Mouse (Mus musculus) embryonic facial prominence, embryonic 12.5 days (tissue): ENCODE data around the gene Rhbdf2. TPM values are rescaled to one million over a fixed set of nuclear protein-coding genes. Genes with fewer than 3 reads are reported as not detected.
"Not testable (repeated sequence)": the region's sequence is repeated elsewhere in the genome, so short reads cannot be mapped to it uniquely, and the experiment has no call there.

Experiments used
- ATAC-seq: fragments of 200-750 bp; cut with Nextera tagmentation; 2 replicates; pipeline ENCODE4 v1.8.0; 2017; ENCODE audit not compliant: insufficient number of reproducible peaks, insufficient read depth, low FRiP score, low TSS enrichment
- H3K27ac ChIP-seq: fragments of 300-500 bp; sonication (generic); 2 replicates; pipeline ENCODE4 v1.5.1; 2016; ENCODE audit warnings: mild to moderate bottlenecking
- H3K27me3 ChIP-seq: fragments of 300-500 bp; sonication (generic); 2 replicates; pipeline ENCODE4 v1.6.1; 2016; ENCODE audit warnings: mild to moderate bottlenecking, moderate library complexity
- H3K36me3 ChIP-seq: fragments of 300-500 bp; sonication (generic); 2 replicates; pipeline ENCODE4 v1.6.1; 2016; ENCODE audit warnings: mild to moderate bottlenecking
- H3K4me1 ChIP-seq: fragments of 300-500 bp; sonication (generic); 2 replicates; pipeline ENCODE4 v1.6.1; 2016
- H3K4me2 ChIP-seq: fragments of 300-500 bp; sonication (generic); replicated peaks from 2 replicates; pipeline ENCODE4 v1.6.1; 2016; ENCODE audit warnings: mild to moderate bottlenecking, moderate library complexity
- H3K4me3 ChIP-seq: fragments of 300-500 bp; sonication (generic); 2 replicates; pipeline ENCODE4 v1.5.1; 2016; ENCODE audit warnings: mild to moderate bottlenecking
- H3K9ac ChIP-seq: fragments of 300-500 bp; sonication (generic); 2 replicates; pipeline ENCODE4 v1.6.1; 2016; ENCODE audit warnings: mild to moderate bottlenecking, moderate library complexity
- H3K9me3 ChIP-seq: fragments of 300-500 bp; sonication (generic); 2 replicates; pipeline ENCODE4 v1.6.1; 2016; ENCODE audit warnings: mild to moderate bottlenecking, moderate library complexity
- WGBS: fragments of 180-500 bp; shearing (Covaris S2); methylation state at CpG from one replicate; pipeline ENCODE4 v1.1.7; 2016; 5-methylcytosine and 5-hydroxymethylcytosine counted together
- polyA plus RNA-seq: library from polyadenylated mRNA; unstranded; fragments of >200 nt; fragmentation: Nextera tagmentation; extraction: Ambion mirVana; gene quantifications from 2 replicates; pipeline ENCODE4 v1.2.1, GENCODE M21; 2016

Rhbdf2 gene
- polyA plus RNA-seq, 1 experiment from 2014 or later, result 4.7 TPM

- H3K4me2 ChIP-seq, H3K27me3 ChIP-seq, H3K9me3 ChIP-seq, H3K36me3 ChIP-seq, H3K27ac ChIP-seq, H3K4me1 ChIP-seq, H3K4me3 ChIP-seq, H3K9ac ChIP-seq, ATAC-seq: not testable (repeated sequence)
- WGBS, result 73% methylated on average over 8 of the region's 8 CpGs
Observed at GRCm38 (mm10) chr11:116636607-116637006, 9.8 kb upstream of the Rhbdf2 start.

GRCm38 (mm10) chr11:116632962-116633361 is 6.1 kb upstream of the Rhbdf2 start:
- ATAC-seq, result no peak
- Histone ChIP-seq H3K9ac (no peak overlapping the region), H3K4me2 (no peak overlapping the region), H3K36me3 (no peaks in the 10 kb centered on the region), H3K27me3 (no peaks in the 10 kb centered on the region), H3K4me1 (no peaks in the 10 kb centered on the region; the same call in 1 of the 2 replicates), H3K4me3 (no peak overlapping the region), H3K9me3 (no peaks in the 10 kb centered on the region), H3K27ac (no peak overlapping the region)
- WGBS, result 77% methylated on average over 10 of the region's 10 CpGs

- Histone ChIP-seq H3K27ac (no peak overlapping the region), H3K27me3 (0 out of 2 replicates have a peak, but pooled peaks cover under 1% of the 10 kb centered on the region), H3K9me3 (no peaks in the 10 kb centered on the region), H3K4me1 (no peaks in the 10 kb centered on the region; the same call in 1 of the 2 replicates), H3K4me3 (no peak overlapping the region), H3K9ac (no peak overlapping the region), H3K36me3 (no peaks in the 10 kb centered on the region), H3K4me2 (no peak overlapping the region)
- WGBS, result 39% methylated on average over 12 of the region's 12 CpGs
- no peak for ATAC-seq
Observed at GRCm38 (mm10) chr11:116630171-116630965, 3.5 kb upstream of the Rhbdf2 start.

- Histone ChIP-seq H3K27ac (no peak overlapping the region), H3K4me2 (no peak overlapping the region), H3K4me1 (no peaks in the 10 kb centered on the region; the same call in 1 of the 2 replicates)
Observed at GRCm38 (mm10) chr11:116629472-116629871, 2.7 kb upstream of the Rhbdf2 start.

GRCm38 (mm10) chr11:116628712-116629111 is 1.9 kb upstream of the Rhbdf2 start:
- no peak overlapping the region for H3K9ac ChIP-seq
- H3K4me1 ChIP-seq, result no peaks in the 10 kb centered on the region; the same call in 1 of the 2 replicates
- ATAC-seq, result peak; percentile 19; the same call in 1 of the 2 replicates
- WGBS, result 51% methylated on average over 9 of the region's 9 CpGs
- no peak overlapping the region for H3K4me3 ChIP-seq
- H3K27me3 ChIP-seq, result peaks cover 14% of the 10 kb centered on the region; the same call in 1 of the 2 replicates
- H3K9me3 ChIP-seq, result no peaks in the 10 kb centered on the region
- no peak overlapping the region for H3K27ac ChIP-seq
- H3K4me2 ChIP-seq, result no peak overlapping the region
- no peaks in the 10 kb centered on the region for H3K36me3 ChIP-seq

More at GRCm38 (mm10) chr11:116629472-116629871, 2.7 kb upstream of the Rhbdf2 start:
- Histone ChIP-seq H3K9me3 (no peaks in the 10 kb centered on the region), H3K27me3 (peaks cover 8% of the 10 kb centered on the region; the same call in 1 of the 2 replicates), H3K4me3 (no peak overlapping the region), H3K9ac (no peak overlapping the region), H3K36me3 (no peaks in the 10 kb centered on the region)
- 85% methylated on average over 6 of the region's 6 CpGs for WGBS
- no peak for ATAC-seq

GRCm38 (mm10) chr11:116627072-116628020 is 527 bp upstream of the Rhbdf2 start:
- 38% methylated on average over 10 of the region's 10 CpGs for WGBS
- H3K27ac ChIP-seq, result no peak overlapping the region
- no peak overlapping the region for H3K4me2 ChIP-seq
- peaks cover 4% of the 10 kb centered on the region; the same call in 1 of the 2 replicates for H3K4me1 ChIP-seq
- H3K9ac ChIP-seq, result no peak overlapping the region
- H3K4me3 ChIP-seq, result no peak overlapping the region
- no peak for ATAC-seq
- H3K27me3 ChIP-seq, result peaks cover 26% of the 10 kb centered on the region
- no peaks in the 10 kb centered on the region for H3K36me3 ChIP-seq
- H3K9me3 ChIP-seq, result no peaks in the 10 kb centered on the region

- no peak for ATAC-seq
- no peaks in the 10 kb centered on the region for H3K36me3 ChIP-seq
- 77% methylated on average over 17 of the region's 17 CpGs for WGBS
- no peak overlapping the region for H3K4me3 ChIP-seq
- no peak overlapping the region for H3K27ac ChIP-seq
- H3K27me3 ChIP-seq, result peaks cover 28% of the 10 kb centered on the region
- no peak overlapping the region for H3K9ac ChIP-seq
- no peaks in the 10 kb centered on the region for H3K9me3 ChIP-seq
- H3K4me2 ChIP-seq, result no peak overlapping the region
- H3K4me1 ChIP-seq, result peaks cover 18% of the 10 kb centered on the region
Observed at GRCm38 (mm10) chr11:116625081-116626000, 1.5 kb downstream of the Rhbdf2 start.

- Histone ChIP-seq H3K36me3 (no peaks in the 10 kb centered on the region), H3K4me3 (peak overlapping the region; percentile 75), H3K9me3 (no peaks in the 10 kb centered on the region), H3K9ac (peak overlapping the region; percentile 61), H3K27me3 (peaks cover 28% of the 10 kb centered on the region), H3K27ac (no peak overlapping the region), H3K4me2 (peak overlapping the region; percentile 93), H3K4me1 (peaks cover 23% of the 10 kb centered on the region)
- WGBS, result 13% methylated on average over 42 of the region's 42 CpGs
- ATAC-seq, result peak; percentile 23; the same call in 1 of the 2 replicates
Observed at GRCm38 (mm10) chr11:116624131-116624832, 2.5 kb downstream of the Rhbdf2 start.

GRCm38 (mm10) chr11:116623281-116624124 is 3.3 kb downstream of the Rhbdf2 start:
- peaks cover 23% of the 10 kb centered on the region for H3K4me1 ChIP-seq
- H3K36me3 ChIP-seq, result no peaks in the 10 kb centered on the region
- no peaks in the 10 kb centered on the region for H3K9me3 ChIP-seq
- no peak overlapping the region for H3K27ac ChIP-seq
- 6% methylated on average over 40 of the region's 40 CpGs for WGBS
- peak overlapping the region; percentile 61 for H3K9ac ChIP-seq
- H3K27me3 ChIP-seq, result peaks cover 28% of the 10 kb centered on the region
- peak overlapping the region; percentile 75 for H3K4me3 ChIP-seq
- ATAC-seq, result peak; percentile 11; the same call in 1 of the 2 replicates
- H3K4me2 ChIP-seq, result peak overlapping the region; percentile 93

- Histone ChIP-seq H3K9me3 (no peaks in the 10 kb centered on the region), H3K9ac (no peak overlapping the region), H3K4me1 (peaks cover 28% of the 10 kb centered on the region), H3K27me3 (peaks cover 28% of the 10 kb centered on the region), H3K4me2 (no peak overlapping the region), H3K36me3 (no peaks in the 10 kb centered on the region), H3K27ac (no peak overlapping the region), H3K4me3 (no peak overlapping the region)
- ATAC-seq, result peak; percentile 29; the same call in 1 of the 2 replicates
- WGBS, result 27% methylated on average over 6 of the region's 6 CpGs
Observed at GRCm38 (mm10) chr11:116621258-116621704, 5.5 kb downstream of the Rhbdf2 start.
